Mouse (Mus musculus): ENCODE data around the gene Casp7. TPM values are rescaled to one million over a fixed set of nuclear protein-coding genes. Genes with fewer than 3 reads are reported as not detected.
A peak's percentile ranks its signal among the peaks of the same experiment; 100 is the strongest.
"Not testable (repeated sequence)": the region's sequence is repeated elsewhere in the genome, so short reads cannot be mapped to it uniquely, and the experiment has no call there.

Gene Casp7
- total RNA-seq, 4 experiments from 2014 or later, result 11.0 to 13.7 (median 12.3) TPM

DNA sequence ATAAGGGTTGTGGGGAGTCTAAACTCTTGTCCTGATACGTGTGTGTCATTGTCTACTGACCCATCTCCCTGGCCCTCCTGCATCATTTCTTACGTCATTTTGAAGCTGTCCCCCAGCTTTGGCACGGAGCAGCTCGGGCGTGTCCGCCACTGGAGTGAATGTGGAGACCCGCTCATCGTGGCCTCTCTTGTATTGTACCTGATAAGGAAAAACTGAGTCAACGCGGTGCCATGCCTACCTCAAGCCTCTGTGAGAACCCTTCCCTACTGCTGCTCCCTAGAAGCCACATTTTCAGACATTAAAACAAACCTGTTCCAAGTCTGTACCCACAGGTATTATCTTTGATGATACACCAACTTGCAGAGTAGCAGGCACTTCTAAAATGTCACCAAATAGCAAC lies 15.5 kb upstream of the Casp7 start:
- DNase-seq (ENCODE audit: low spot score), result no peak

DNA sequence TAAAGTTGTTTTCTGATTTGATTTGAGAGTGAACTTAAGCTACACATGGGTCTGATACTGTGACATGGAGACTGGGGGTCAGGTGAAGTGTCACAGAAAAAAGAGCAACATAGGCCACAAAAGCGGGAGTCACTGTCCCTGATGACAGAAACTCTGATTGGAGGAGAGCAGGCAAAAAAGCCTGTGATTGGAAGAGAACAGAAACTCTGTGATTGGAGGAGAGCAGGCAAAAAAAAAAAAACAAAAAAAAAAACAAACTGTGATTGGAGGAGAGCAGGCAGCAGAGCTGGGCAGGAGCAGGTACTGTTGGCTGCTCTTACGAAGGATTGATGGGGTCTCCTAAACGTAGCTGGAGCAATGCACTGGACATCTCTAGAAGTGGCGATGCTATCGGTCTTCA lies 11.4 kb upstream of the Casp7 start:
- no peak for DNase-seq (ENCODE audit: low spot score)

DNA sequence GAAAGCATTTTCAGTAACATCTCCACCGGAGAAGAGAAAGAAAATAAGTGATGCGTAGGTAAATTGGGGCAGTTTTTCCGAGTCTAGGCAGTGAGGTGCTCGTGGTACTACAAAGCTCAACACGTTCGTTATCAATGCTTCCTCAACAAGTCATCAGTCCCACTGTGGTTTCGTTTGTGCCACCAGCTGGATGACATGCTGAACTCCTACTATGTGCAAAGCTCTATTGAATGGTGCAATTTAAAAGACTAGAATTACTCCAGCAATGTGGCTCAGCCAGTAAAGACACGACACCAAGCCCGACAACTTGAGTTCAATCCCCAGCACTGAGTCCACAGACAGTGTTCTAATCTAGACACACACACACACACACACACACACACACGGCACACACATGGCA lies 10.8 kb upstream of the Casp7 start:
- no peak for DNase-seq (ENCODE audit: low spot score)

DNA sequence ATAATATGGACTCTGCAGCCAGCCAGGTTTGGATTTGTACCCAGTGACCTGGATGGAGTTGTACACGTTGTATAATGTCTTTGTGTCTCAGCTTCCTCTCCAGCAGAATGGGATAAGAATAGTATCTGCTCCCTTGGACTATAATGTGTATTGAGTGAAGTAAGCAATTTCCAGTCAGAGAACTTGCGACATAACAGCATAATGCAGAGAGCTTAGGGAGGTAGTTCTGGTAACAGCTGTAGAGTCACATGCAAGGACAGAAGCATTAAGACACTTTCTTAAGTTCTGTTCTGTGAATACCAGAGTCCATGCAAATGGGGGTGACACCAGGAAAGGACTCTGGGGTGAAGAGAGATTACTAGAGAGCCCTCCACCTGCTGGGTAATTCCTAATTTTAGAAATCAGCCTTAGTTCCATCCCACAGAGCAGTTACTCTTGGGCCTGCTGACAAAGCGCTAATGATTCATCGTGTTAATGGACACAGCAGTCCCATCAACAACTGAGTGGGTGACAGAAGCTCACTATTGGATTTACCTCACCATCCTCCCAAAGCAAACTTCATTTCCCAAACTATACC lies 9.1 kb upstream of the Casp7 start:
- DNase-seq (ENCODE audit: low spot score), result no peak

DNA sequence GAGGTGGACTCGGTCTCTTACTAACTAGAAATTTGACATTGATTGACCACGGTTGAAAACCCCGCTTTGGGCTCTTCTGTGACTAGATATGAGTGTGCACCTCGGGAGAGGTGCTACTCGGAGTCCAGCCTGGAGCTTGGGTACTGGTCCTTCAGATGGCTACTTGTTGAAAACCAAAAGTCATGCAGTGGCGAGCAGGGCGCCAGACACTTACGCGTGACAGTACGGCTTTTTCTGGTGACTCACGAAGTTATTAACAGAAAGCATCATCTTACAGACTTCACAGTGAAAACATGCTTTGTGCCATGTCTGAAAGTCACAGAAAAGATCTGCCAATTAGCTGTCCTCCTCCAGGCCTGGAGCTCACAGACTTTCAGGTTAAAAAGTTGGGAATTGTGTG lies 7.8 kb upstream of the Casp7 start:
- peak; percentile 37 for DNase-seq (ENCODE audit: low spot score)

DNA sequence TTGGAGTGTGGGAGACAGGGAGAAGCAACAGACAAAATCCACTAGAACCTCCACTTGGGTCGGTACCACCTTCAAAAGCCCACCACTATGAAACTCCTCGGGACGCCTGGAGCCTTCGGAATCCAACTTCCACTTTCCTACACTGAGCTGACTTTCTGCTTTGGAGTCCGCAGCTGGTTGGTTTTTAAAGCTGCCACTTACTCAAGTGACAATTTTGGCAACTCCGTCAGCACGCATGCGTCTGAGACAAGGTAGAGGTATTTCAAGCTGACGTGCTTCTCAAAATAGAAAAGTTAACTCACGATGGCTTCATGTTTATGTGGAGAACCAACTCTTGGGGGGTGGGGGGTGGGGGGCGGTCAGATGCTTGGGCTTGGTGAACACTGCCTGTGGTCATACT lies 7.0 kb upstream of the Casp7 start, which contains the start of gene Nrap:
Gene Nrap (minus strand): TSS at position 159 of the 400 bp plus-strand sequence.
- DNase-seq (ENCODE audit: low spot score), result peak; percentile 57

DNA sequence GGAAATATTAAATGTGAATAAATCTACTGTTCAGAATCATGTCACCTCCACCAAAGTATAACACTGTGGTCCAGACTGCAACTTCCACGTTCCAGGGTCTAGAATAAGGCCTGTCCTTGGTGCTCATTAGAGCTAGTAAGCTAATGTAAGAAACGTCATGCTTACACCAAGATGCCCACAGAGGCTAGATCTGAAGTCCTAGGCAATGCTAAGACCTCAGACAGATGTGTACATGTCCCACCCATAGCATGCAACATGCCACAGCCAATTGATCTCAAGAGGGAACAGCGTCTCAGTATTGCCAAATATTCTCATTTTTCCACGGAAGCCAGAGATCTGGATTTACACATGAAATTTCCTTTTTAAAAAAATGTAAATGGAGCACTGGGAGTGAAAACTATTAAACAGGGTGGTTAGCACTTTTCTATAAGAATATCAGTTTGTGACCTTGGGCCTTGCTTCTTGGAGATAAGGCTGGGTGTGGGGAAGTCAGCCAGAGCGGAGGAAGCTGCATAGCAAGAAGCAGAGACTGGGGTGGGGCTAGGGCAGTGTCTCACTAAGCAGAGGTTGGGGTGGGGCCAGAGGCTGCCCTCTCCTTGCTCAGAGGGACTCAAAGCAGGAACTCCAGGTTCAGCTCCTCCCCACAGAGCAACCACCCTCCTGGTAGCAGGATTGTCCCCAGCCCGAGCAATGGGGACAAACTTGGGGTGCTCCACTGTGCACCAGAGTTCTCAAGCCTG lies 5.5 kb upstream of the Casp7 start:
- DNase-seq (ENCODE audit: low spot score), result no peak

DNA sequence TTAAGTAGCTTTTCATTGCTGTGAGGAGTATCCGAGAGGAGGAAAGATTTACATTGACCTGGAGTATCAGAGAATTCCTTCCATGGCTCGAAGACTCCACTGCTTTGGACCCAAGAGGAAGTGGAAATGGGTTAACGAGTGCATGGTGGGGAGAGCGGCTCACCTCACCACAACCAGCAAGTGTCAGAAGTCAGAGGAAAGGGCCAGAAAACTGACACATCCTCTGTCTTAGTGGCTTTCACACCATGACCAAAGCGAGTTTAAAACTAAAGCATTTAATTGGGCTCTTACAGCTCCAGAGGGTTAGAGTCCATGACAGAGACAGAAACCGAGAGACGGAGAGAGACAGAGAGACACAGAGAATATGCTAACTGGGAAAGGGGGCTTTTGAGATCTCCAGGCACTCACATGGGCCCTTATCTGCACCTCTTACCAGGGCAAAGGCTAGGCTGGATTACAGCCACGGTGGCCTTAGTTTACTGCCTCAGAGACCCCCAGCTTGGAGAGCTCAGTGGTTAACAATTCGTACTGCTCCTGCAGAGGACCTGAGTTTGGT lies 3.5 kb upstream of the Casp7 start:
- DNase-seq (ENCODE audit: low spot score), result no peak

DNA sequence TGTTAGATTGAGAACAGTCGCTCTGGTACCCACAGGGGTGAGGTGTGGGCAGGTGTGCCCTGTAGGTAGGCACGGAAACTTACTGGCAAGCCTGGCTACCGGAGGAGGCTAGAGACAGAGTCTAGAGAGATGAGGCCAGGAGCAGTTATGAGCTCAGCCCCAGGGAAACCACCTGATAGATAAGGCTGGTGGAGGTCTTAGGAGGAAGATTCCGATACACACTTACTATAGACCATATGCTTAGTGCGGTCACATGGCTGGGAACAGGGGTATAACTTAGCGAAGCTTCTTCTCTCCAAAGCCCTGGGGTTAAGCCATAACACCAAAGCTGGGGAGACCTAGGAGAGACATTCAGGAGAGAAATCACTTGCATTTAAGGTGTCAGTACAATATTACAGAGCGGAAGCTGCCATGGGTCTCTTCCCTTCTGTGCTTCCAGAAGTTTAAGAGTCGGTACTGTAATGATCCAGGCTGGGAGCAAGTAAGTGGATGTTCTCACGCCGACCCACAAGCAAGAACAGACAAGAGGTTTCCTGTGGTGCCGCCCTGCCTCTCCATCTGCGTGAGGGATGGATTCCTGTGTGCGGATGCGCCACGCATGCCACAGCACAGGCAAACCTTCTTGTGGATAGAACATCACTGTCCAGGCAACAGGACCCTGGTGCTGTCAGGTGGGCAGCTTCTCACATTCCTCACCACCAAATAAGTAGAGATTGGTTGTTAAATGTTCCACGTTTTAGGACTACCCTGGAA lies 1.6 kb upstream of the Casp7 start:
- DNase-seq (ENCODE audit: low spot score), result no peak

DNA sequence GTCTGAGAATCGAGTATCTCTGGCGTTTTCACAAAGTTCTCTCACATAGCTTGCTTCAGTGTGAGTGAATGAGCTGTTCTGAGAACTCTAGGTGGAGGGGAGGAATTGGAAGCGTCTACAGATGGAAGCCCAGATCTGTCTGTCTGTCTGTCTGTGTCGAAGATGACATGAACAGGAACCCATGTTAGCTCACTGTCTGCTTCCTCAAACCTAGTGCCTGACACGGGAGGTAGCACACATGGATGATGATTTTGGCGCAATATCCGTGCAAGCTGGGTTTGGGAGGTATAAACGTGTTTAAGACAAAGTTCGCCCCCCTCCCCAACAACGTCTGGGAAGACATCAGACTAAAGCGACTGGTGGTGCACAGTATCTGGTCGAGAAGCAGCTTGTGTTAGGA lies 702 bp upstream of the Casp7 start:
- no peak for DNase-seq (ENCODE audit: low spot score)

DNA sequence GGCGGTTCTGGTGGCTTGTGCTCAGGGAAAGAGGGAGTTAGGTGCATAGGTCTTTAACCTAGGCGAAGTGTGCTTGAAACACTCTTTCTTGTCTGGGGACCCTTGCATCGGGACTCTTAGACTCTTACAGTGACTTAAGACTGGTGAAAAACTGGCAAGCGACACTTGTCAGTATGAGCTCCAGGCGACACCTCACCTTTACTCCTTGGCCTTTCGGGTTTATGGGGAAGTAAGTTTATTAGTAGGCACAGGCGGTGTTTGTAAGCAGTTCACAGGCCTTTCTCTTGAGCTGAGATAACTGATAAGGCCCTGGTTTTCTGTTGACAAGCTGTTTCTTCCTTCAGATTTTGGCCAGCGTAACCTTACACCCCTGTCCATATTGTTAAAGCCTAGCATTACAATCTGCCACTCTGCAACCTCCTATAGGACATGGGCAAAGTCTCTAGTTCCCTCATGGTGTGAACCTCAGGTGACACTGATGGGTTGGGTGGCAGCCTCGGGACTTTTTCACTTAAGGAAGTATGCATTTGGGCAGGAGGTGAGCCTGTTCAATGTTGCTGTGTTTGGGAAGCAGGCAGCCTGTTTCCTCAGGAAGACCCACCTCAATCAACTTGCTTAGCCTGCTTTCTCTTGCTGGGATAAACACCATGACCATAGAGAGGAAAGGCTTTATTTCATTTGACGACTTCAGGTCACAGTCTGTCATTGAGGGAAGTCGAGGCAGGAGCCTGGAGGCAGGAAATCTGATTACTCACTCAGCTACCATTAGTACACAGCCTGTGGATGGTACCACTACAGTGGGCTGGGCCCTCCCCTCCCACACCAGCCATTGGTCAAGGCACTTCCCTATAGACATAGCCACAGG lies 966 bp downstream of the Casp7 start:
- DNase-seq (ENCODE audit: low spot score), result no peak

DNA sequence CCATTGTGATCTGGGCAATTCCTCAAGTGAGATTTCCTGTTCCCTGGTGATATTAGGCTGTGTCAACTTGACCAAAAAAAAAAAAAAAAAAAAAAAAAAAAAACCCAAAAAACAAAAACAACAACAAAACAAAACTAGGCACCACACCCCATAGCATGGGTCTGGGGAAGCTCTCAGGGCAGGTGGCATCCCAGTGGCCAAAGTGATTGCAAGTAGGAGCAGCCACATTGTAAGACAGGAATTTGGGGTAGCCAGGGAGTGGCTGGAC lies 1.5 kb downstream of the Casp7 start:
- DNase-seq (ENCODE audit: low spot score), result no peak

DNA sequence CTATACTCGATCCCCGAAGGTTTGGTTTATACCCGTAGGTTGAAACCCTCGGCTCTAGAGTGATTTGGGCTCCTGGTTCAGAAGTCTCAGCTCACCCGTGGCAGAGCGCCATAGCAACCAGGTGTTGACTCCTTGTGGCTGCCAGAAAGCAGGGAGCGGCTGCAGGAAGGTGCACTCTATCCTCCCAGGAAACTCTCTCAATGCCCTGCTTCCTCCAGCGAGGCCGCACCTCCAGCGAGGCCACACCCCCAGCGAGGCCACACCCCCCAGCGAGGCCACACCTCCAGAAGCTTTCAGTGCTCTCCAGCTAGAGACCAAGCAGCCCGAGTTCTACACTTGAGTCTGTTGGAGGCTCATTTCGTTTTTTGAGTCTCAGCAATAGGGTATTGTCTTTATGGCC lies 3.3 kb downstream of the Casp7 start:
- DNase-seq (ENCODE audit: low spot score), result peak; percentile 74

DNA sequence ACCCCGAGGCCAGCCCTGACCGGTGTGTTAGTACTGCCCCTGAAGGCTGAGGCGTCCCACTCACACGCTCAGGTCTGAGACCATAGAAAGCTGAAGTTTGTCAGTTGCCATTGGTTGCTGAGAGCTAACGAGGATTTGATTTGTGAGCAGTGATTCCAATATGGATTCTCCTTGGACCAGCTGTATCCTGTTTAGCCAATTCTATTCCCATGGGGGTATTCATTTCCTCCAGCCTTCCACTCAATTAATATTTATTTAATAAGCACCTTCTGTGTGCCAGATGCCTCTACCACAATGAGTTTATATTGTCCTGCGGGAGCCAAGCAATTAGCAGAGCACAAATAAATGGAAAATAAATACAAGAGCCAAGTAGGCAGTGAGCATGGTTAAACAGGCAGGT lies 4.9 kb downstream of the Casp7 start:
- DNase-seq (ENCODE audit: low spot score), result no peak

DNA sequence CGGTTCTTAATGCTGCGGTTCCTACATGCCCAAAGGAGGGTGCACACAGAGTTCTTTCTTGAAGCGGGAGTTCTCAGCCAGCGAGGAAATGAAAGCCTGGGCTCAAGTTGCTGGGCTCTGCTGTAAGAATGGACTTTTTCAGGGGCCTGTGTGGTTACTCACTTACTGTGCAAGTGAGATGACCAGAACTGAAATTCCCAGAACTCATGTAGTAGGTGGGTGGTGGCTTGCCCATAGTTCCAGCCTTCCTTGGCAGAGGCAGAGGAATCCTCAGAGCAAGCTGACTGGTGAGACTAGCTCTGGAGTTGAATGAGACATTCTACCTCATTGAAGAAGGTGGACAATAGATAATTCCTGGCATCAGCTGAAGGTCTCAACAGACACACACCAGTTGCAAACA lies 8.9 kb downstream of the Casp7 start:
- no peak for DNase-seq (ENCODE audit: low spot score)

DNA sequence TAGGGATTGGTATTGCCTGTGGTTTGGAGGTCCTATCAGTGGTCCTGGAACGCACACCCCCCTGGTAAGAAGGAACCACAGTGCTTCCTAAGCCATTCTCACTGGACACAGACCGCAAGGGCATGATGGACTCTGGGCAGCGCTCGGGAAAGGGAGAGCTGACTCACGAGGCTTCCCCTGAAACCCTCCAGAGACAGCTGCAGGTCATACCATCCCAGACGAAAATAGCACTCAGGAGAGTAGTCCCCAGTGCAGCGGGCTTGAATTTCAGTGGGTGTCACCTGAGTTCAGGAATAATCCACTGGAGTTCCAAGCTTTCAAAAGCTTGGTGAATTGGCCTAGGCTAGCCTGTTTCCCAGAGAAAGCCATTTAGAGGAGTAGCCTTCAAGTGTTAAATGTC lies 9.7 kb downstream of the Casp7 start:
- DNase-seq (ENCODE audit: low spot score), result no peak

DNA sequence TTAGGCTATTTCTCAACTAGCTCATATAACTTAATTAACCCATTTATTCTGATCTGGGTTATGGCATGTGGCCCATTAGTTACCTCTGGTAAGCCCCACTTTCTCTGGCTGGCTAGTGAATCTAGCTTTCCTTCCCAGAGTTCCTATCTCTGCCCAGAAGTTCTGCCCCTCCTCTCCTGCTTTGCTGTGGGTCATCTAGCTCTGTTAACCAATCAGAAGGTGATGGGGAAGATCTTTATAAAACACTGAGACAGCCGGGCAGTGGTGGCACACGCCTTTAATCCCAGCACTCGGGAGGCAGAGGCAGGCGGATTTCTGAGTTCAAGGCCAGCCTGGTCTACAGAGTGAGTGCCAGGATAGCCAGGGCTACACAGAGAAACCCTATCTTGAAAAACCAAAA lies 13.0 kb downstream of the Casp7 start:
- DNase-seq (ENCODE audit: low spot score), result not testable (repeated sequence)

DNA sequence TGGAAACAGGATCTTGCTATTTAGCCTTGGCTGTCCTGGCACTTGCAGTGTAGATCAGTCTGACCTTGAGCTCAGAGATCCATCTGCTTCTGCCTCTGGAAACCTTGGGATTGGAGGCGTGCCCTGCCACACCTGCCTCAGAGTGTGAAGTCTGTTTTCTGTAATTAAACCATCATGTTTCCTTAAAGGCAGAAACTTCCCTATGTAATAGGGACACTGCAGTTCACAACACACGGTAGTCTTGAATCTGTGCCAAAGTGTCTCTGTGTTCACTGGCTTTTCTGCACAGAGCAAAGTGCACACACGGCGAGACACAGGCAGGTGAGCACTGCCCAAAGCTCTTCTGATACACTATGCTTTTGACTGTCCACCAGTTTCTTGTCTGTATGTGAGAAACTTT lies 21.5 kb downstream of the Casp7 start:
- no peak for DNase-seq (ENCODE audit: low spot score)

DNA sequence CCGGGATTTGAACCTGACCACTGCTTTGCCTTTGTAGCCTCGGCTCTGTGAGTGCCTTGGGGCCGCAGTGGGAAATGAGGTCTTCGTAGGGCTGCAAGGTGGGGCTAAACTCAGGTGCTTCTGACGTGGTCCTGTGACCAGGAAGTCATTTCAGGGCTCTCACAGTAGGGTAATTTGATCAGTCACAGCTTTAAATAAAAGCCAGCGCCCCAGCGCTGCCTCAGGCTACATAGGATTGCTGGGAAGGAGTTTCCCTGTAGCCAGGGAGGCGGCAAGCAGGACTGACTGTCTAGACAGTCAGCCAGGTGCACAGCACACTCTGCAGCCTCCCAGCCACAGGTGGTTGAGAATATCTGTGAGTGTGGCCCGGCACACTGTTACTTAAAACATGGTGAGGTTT lies 22.5 kb downstream of the Casp7 start:
- no peak for DNase-seq (ENCODE audit: low spot score)

DNA sequence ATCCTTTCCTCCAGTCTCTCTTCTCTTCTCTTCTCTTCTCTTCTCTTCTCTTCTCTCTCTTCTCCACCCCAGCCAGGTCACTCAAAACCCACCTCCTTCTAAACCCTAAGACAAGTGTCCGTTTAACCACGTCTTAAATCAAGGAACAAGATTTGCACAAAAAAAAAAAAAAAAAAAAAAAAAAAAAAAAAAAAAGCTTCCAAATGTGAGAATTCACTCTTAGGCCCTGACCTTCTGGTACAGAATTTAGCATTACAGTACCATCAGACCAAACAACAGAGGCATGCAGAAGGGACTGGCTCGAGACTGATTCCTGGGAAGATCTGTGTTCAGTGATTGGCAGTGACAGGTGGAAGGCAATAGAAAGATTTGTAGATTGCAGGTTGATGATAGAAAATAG lies 23.4 kb downstream of the Casp7 start:
- DNase-seq (ENCODE audit: low spot score), result no peak

DNA sequence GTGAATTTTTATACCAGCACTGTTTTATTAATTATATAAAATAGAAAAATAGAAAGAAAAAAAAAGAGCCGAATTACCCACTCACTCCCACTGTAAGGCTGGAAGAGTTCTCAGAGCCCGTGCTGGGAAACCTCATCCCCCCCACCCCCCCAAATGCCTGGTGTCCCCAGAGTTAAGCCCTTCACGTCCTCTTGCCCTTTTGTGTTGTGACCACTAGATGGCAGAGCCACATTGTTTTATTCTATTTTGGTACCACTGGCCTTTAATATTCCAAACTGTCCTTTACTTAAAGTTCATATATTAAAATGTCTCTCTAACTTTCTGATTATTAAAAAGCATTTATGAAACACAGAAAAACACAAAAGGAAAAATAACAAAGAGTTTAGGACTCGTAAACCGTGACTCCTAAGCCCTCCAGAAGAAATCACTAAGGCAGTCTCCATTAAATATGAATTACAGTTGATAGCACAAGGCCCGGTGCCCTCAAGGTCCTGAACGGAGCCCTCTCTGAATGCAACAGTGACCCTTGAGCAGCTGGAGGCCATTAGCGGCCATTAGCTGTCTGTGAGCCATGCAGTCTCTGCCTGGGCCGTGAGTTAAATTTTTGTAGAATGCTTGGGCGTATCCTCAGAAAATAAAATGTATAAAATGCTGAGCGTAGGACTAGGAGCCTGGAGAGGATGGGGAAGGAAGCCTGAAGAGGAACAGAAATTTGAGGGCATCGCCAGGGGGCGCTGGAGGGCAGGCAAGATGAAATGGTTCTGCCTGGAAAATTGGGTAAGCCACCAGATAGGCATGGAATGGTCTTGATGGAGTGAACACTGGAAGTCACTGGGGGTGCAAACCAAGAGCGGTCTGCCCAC lies 25.8 kb downstream of the Casp7 start:
- peak; percentile 84 for DNase-seq (ENCODE audit: low spot score)

Measured in heart, adult 8-10 months (tissue).